Mouse (Mus musculus) yolk sac, embryonic 10.5 days (tissue): ENCODE data around the gene Zfp472.

Source experiments
- DNase-seq: peaks from one replicate; pipeline ENCODE4 v3.0.0-alpha.2; 2017; ENCODE audit warnings: low spot score

The Zfp472 gene

GRCm38 (mm10) chr17:32965623-32966290 is at the start of gene Zfp472:
Gene Zfp472, plus strand, starts transcription at chr17:32965814.
- DNase-seq, result peak; percentile 92

GRCm38 (mm10) chr17:32916075-32916474 is 49.5 kb upstream of the Zfp472 start:
- DNase-seq, result no peak

GRCm38 (mm10) chr17:32917131-32917530 is 48.5 kb upstream of the Zfp472 start, which contains the start of gene Cyp4f14:
Gene Cyp4f14, minus strand, starts transcription at chr17:32917342.
- no peak for DNase-seq

GRCm38 (mm10) chr17:32919123-32919522 is 46.5 kb upstream of the Zfp472 start:
- no peak for DNase-seq

GRCm38 (mm10) chr17:32923681-32924080 is 41.9 kb upstream of the Zfp472 start:
- DNase-seq, result no peak

GRCm38 (mm10) chr17:32924658-32925312 is 40.8 kb upstream of the Zfp472 start:
- DNase-seq, result peak; percentile 83

- no peak for DNase-seq
These were observed 37.8 kb upstream of the Zfp472 start for GRCm38 (mm10) chr17:32927803-32928202.

- no peak for DNase-seq
These were observed 25.8 kb upstream of the Zfp472 start for GRCm38 (mm10) chr17:32939831-32940230.

GRCm38 (mm10) chr17:32943661-32944060 is 22.0 kb upstream of the Zfp472 start:
- DNase-seq, result no peak

- no peak for DNase-seq
These were observed 21.1 kb upstream of the Zfp472 start for GRCm38 (mm10) chr17:32944402-32945035.

- DNase-seq, result no peak
These were observed 18.9 kb upstream of the Zfp472 start for GRCm38 (mm10) chr17:32946716-32947115.

GRCm38 (mm10) chr17:32947215-32947914 is 18.2 kb upstream of the Zfp472 start, which contains the start of gene Cyp4f13:
Gene Cyp4f13, minus strand, starts transcription at chr17:32947402.
- DNase-seq, result peak; percentile 89

GRCm38 (mm10) chr17:32950136-32950535 is 15.5 kb upstream of the Zfp472 start:
- no peak for DNase-seq

GRCm38 (mm10) chr17:32951006-32951405 is 14.6 kb upstream of the Zfp472 start:
- no peak for DNase-seq

- DNase-seq, result peak; percentile 22
These were observed 14.2 kb upstream of the Zfp472 start for GRCm38 (mm10) chr17:32951441-32951840.

- DNase-seq, result no peak
These were observed 376 bp upstream of the Zfp472 start for GRCm38 (mm10) chr17:32965253-32965622.

GRCm38 (mm10) chr17:32981361-32981760 is 15.7 kb downstream of the Zfp472 start:
- DNase-seq, result no peak

GRCm38 (mm10) chr17:32986301-32986700 is 20.7 kb downstream of the Zfp472 start:
- DNase-seq, result no peak

- DNase-seq, result no peak
These were observed 26.5 kb downstream of the Zfp472 start for GRCm38 (mm10) chr17:32991965-32992698.

- DNase-seq, result peak; percentile 86
These were observed 27.3 kb downstream of the Zfp472 start, which contains the start of gene Zfp952 for GRCm38 (mm10) chr17:32992699-32993474. Gene Zfp952, plus strand, starts transcription at chr17:32993129.

- no peak for DNase-seq
These were observed 32.9 kb downstream of the Zfp472 start for GRCm38 (mm10) chr17:32998492-32998891.
